8 mouse cellular contexts compared by ENCODE assay signal in genomic region chr6:95596766-95597750, GRCm38 (mm10).
A peak's percentile ranks its signal among the peaks of the same experiment; 100 is the strongest.
DNase-seq lines count a peak whose midpoint lies in the region; ATAC-seq and TF ChIP-seq lines count a peak whose summit lies in the region.

No protein-coding gene starts in this region.

- H3K36me3 ChIP-seq in heart, postnatal 0 days (replicated peaks; ENCODE audit: control insufficient read depth, insufficient read depth, low read length) = no peaks in the 10 kb centered on the region
- H3K36me3 ChIP-seq in heart, embryonic 12.5 days = peaks cover 8% of the 10 kb centered on the region; the same call in 1 of the 2 replicates
- H3K36me3 ChIP-seq in midbrain, embryonic 10.5 days = 0 out of 2 replicates have a peak, but pooled peaks cover 5% of the 10 kb centered on the region

- no peak for TF ChIP-seq CTCF in heart, postnatal 0 days (IDR thresholded peaks at IDR 0.05; ENCODE audit: low read depth)

- no peak overlapping the region for H3K4me3 ChIP-seq in heart, postnatal 0 days (ENCODE audit: low read depth, low read length)
- no peak overlapping the region for H3K4me3 ChIP-seq in heart, embryonic 12.5 days
- no peak overlapping the region for H3K4me3 ChIP-seq in midbrain, embryonic 10.5 days

- no peak for ATAC-seq in heart, postnatal 0 days (ENCODE audit: insufficient read depth, low read depth)
- no peak for ATAC-seq in heart, embryonic 12.5 days (ENCODE audit: insufficient number of reproducible peaks, low FRiP score)

- H3K27ac ChIP-seq in heart, postnatal 0 days (ENCODE audit: low read depth) = no peak overlapping the region
- H3K27ac ChIP-seq in heart, embryonic 12.5 days (ENCODE audit: poor library complexity, severe bottlenecking) = no peak overlapping the region
- H3K27ac ChIP-seq in midbrain, embryonic 10.5 days (replicated peaks) = no peak overlapping the region

- H3K9ac ChIP-seq in heart, postnatal 0 days (replicated peaks; ENCODE audit: low read depth, low read length) = no peak overlapping the region
- no peak overlapping the region for H3K9ac ChIP-seq in heart, embryonic 12.5 days

- DNase-seq in heart, postnatal 0 days (ENCODE audit: low spot score) = peak; percentile 17
- peak; percentile 29 for DNase-seq in brain, adult 2 months (ENCODE audit: low read depth, low spot score)
- peak; percentile 36 for DNase-seq in heart, postnatal 4 days
- peak; percentile 10 for DNase-seq in lung, postnatal 36 days
- no peak for DNase-seq in layer of hippocampus, postnatal 10 days (ENCODE audit: low spot score in 2 of 2)
- DNase-seq in right cerebral cortex, postnatal 4 days = no peak
- DNase-seq in midbrain, embryonic 10.5 days (ENCODE audit: low spot score) = no peak

- WGBS in heart, postnatal 0 days = 67% methylated on average over 15 of the region's 15 CpGs
- WGBS in heart, embryonic 12.5 days = 82% methylated on average over 15 of the region's 15 CpGs
- WGBS in midbrain, embryonic 10.5 days = 83% methylated on average over 15 of the region's 15 CpGs

- no peak overlapping the region for H3K4me2 ChIP-seq in heart, postnatal 0 days (ENCODE audit: low read depth, low read length)
- no peak overlapping the region for H3K4me2 ChIP-seq in heart, embryonic 12.5 days

- H3K4me1 ChIP-seq in heart, postnatal 0 days (ENCODE audit: control insufficient read depth, insufficient read depth) = 0 out of 2 replicates have a peak, but pooled peaks cover 6% of the 10 kb centered on the region
- H3K4me1 ChIP-seq in heart, embryonic 12.5 days (replicated peaks) = 0 out of 2 replicates have a peak, but pooled peaks cover 3% of the 10 kb centered on the region
- H3K4me1 ChIP-seq in midbrain, embryonic 10.5 days = peaks cover 7% of the 10 kb centered on the region; the same call in 1 of the 2 replicates

- no peaks in the 10 kb centered on the region for H3K9me3 ChIP-seq in heart, postnatal 0 days (replicated peaks; ENCODE audit: control insufficient read depth, low read length)
- no peaks in the 10 kb centered on the region for H3K9me3 ChIP-seq in heart, embryonic 12.5 days (replicated peaks)
- no peaks in the 10 kb centered on the region for H3K9me3 ChIP-seq in midbrain, embryonic 10.5 days (replicated peaks)

- no peak for TF ChIP-seq EP300 in heart, postnatal 0 days (IDR thresholded peaks at IDR 0.05; ENCODE audit: low read depth)

- no peaks in the 10 kb centered on the region for H3K27me3 ChIP-seq in heart, postnatal 0 days (ENCODE audit: control insufficient read depth, insufficient read depth, low read length)
- no peaks in the 10 kb centered on the region for H3K27me3 ChIP-seq in heart, embryonic 12.5 days (replicated peaks)
- no peaks in the 10 kb centered on the region for H3K27me3 ChIP-seq in midbrain, embryonic 10.5 days (ENCODE audit: low read depth, poor library complexity, severe bottlenecking)

Comparison
In these comparisons a context has a peak if more than half of its experiments do, and no peak if none do; other contexts are left out.
1. DNase-seq: peak in heart, postnatal 0 days (single experiment), brain, adult 2 months (single experiment), heart, postnatal 4 days (single experiment) and lung, postnatal 36 days (single experiment); none in layer of hippocampus, postnatal 10 days (0 of 2), right cerebral cortex, postnatal 4 days (single experiment) and midbrain, embryonic 10.5 days (single experiment).